Mouse (Mus musculus): ENCODE results near the gene Poc1b.

- TF ChIP-seq CTCF (IDR thresholded peaks at IDR 0.05; ENCODE audit: low read depth, low read length) (no peak), GATA1 (IDR thresholded peaks at IDR 0.05; ENCODE audit: borderline replicate concordance, low read length) (no peak), POLR2AphosphoS5 (IDR thresholded peaks at IDR 0.05; ENCODE audit: insufficient replicate concordance, low read depth, low read length) (no peak)
Observed at GRCm38 (mm10) chr10:99176911-99177310, 70.1 kb downstream of the Poc1b start.

Data from G1E (cell line).